Mouse (Mus musculus) midbrain, embryonic 14.5 days (tissue): ENCODE data around the gene Nphp4. TPM values are rescaled to one million over a fixed set of nuclear protein-coding genes. Genes with fewer than 3 reads are reported as not detected.

Experiments
- ATAC-seq: fragments of 200-750 bp; cut with Nextera tagmentation; 2 replicates; pipeline ENCODE4 v1.8.0; 2017; ENCODE audit warnings: moderate number of reproducible peaks, moderate library complexity; ENCODE audit not compliant: low FRiP score, low TSS enrichment
- DNase-seq: peaks from one replicate; pipeline ENCODE4 v3.0.0-alpha.2; 2015
- H3K27ac ChIP-seq: fragments of 300-500 bp; sonication (generic); replicated peaks from 2 replicates; pipeline ENCODE4 v1.5.1; 2014; ENCODE audit warnings: mild to moderate bottlenecking, low read depth, low read length, moderate library complexity
- H3K27me3 ChIP-seq: fragments of 300-500 bp; sonication (generic); 2 replicates; pipeline ENCODE4 v1.6.1; 2014; ENCODE audit warnings: low read length, control low read depth, mixed read lengths; ENCODE audit not compliant: control insufficient read depth, insufficient read depth
- H3K36me3 ChIP-seq: fragments of 300-500 bp; sonication (generic); 2 replicates; pipeline ENCODE4 v1.6.1; 2014; ENCODE audit warnings: low read length, control low read depth; ENCODE audit not compliant: control insufficient read depth, insufficient read depth
- H3K4me1 ChIP-seq: fragments of 300-500 bp; sonication (generic); 2 replicates; pipeline ENCODE4 v1.6.1; 2014; ENCODE audit warnings: mild to moderate bottlenecking, antibody characterized with exemption, low read length, control low read depth; ENCODE audit not compliant: control insufficient read depth, insufficient read depth
- H3K4me2 ChIP-seq: fragments of 300-500 bp; sonication (generic); 2 replicates; pipeline ENCODE4 v1.6.1; 2014; ENCODE audit warnings: mild to moderate bottlenecking, low read length, moderate library complexity
- H3K4me3 ChIP-seq: fragments of 300-500 bp; sonication (generic); replicated peaks from 2 replicates; pipeline ENCODE4 v1.5.1; 2014; ENCODE audit warnings: low read depth, low read length
- H3K9ac ChIP-seq: fragments of 300-500 bp; sonication (generic); replicated peaks from 2 replicates; pipeline ENCODE4 v1.6.1; 2014; ENCODE audit warnings: mild to moderate bottlenecking, low read length, moderate library complexity
- H3K9me3 ChIP-seq: fragments of 300-500 bp; sonication (generic); 2 replicates; pipeline ENCODE4 v1.6.1; 2016; ENCODE audit warnings: low read length, control low read depth, mixed read lengths; ENCODE audit not compliant: control insufficient read depth
- WGBS: fragments of 180-500 bp; shearing (Covaris S2); extraction: QIAGEN DNeasy Blood & Tissue Kit; methylation state at CpG from one replicate; pipeline ENCODE4 v1.1.7; 2014; 5-methylcytosine and 5-hydroxymethylcytosine counted together
- polyA plus RNA-seq: library from polyadenylated mRNA; unstranded; fragments of >200 nt; fragmentation: Nextera tagmentation; extraction: Ambion mirVana; gene quantifications from 2 replicates; pipeline ENCODE4 v1.2.1, GENCODE M21; 2014

The Nphp4 gene
- polyA plus RNA-seq, 1 experiment from 2014 or later, result 5.9 TPM

- DNase-seq (no peak), ATAC-seq (no peak)
- no peak overlapping the region for H3K4me3 ChIP-seq
- no peaks in the 10 kb centered on the region for H3K4me1 ChIP-seq
- 69% methylated on average over 6 of the region's 6 CpGs for WGBS
- H3K4me2 ChIP-seq, result no peak overlapping the region
- H3K27me3 ChIP-seq, result no peaks in the 10 kb centered on the region
- H3K9ac ChIP-seq, result no peak overlapping the region
- no peak overlapping the region for H3K27ac ChIP-seq
- no peaks in the 10 kb centered on the region for H3K36me3 ChIP-seq
- H3K9me3 ChIP-seq, result no peaks in the 10 kb centered on the region
Measured at GRCm38 (mm10) chr4:152583616-152584015, 107.1 kb downstream of the Nphp4 start.

GRCm38 (mm10) chr4:152585526-152585925, 109.0 kb downstream of the Nphp4 start:
- no peaks in the 10 kb centered on the region for H3K27me3 ChIP-seq
- DNase-seq, result no peak
- H3K4me1 ChIP-seq, result no peaks in the 10 kb centered on the region

GRCm38 (mm10) chr4:152586175-152586574, 109.7 kb downstream of the Nphp4 start:
- Histone ChIP-seq H3K4me2 (no peak overlapping the region), H3K27ac (no peak overlapping the region), H3K36me3 (no peaks in the 10 kb centered on the region), H3K27me3 (no peaks in the 10 kb centered on the region), H3K9me3 (no peaks in the 10 kb centered on the region), H3K4me3 (no peak overlapping the region), H3K4me1 (no peaks in the 10 kb centered on the region), H3K9ac (no peak overlapping the region)
- no peak for DNase-seq
- 48% methylated on average over 4 of the region's 4 CpGs for WGBS
- no peak for ATAC-seq

More at GRCm38 (mm10) chr4:152585526-152585925, 109.0 kb downstream of the Nphp4 start:
- ATAC-seq, result no peak
- no peak overlapping the region for H3K4me2 ChIP-seq
- no peak overlapping the region for H3K4me3 ChIP-seq
- WGBS, result 74% methylated on average over 15 of the region's 15 CpGs
- no peak overlapping the region for H3K9ac ChIP-seq
- no peaks in the 10 kb centered on the region for H3K36me3 ChIP-seq
- no peak overlapping the region for H3K27ac ChIP-seq
- no peaks in the 10 kb centered on the region for H3K9me3 ChIP-seq

GRCm38 (mm10) chr4:152604285-152604684, 127.8 kb downstream of the Nphp4 start:
- DNase-seq, result peak; percentile 63
- H3K4me2 ChIP-seq, result no peak overlapping the region
- H3K27ac ChIP-seq, result peak overlapping the region; percentile 14; the same call in 1 of the 2 replicates
- WGBS, result 43% methylated on average over 5 of the region's 5 CpGs
- H3K4me3 ChIP-seq, result no peak overlapping the region
- peaks cover 6% of the 10 kb centered on the region; the same call in 1 of the 2 replicates for H3K4me1 ChIP-seq
- no peak for ATAC-seq
- H3K27me3 ChIP-seq, result no peaks in the 10 kb centered on the region; the same call in 1 of the 2 replicates
- H3K36me3 ChIP-seq, result no peaks in the 10 kb centered on the region
- H3K9me3 ChIP-seq, result no peaks in the 10 kb centered on the region
- H3K9ac ChIP-seq, result no peak overlapping the region

GRCm38 (mm10) chr4:152609196-152609595, 132.7 kb downstream of the Nphp4 start:
- H3K36me3 ChIP-seq, result no peaks in the 10 kb centered on the region
- H3K9ac ChIP-seq, result no peak overlapping the region
- ATAC-seq (no peak), DNase-seq (no peak)
- WGBS, result 87% methylated on average over 2 of the region's 2 CpGs
- peaks cover 3% of the 10 kb centered on the region; the same call in 1 of the 2 replicates for H3K4me1 ChIP-seq
- no peak overlapping the region for H3K27ac ChIP-seq
- no peaks in the 10 kb centered on the region for H3K9me3 ChIP-seq
- H3K4me3 ChIP-seq, result no peak overlapping the region
- H3K4me2 ChIP-seq, result no peak overlapping the region
- no peaks in the 10 kb centered on the region; the same call in 1 of the 2 replicates for H3K27me3 ChIP-seq

- DNase-seq (no peak), ATAC-seq (no peak)
- Histone ChIP-seq H3K9me3 (no peaks in the 10 kb centered on the region), H3K27me3 (no peaks in the 10 kb centered on the region; the same call in 1 of the 2 replicates), H3K9ac (no peak overlapping the region), H3K36me3 (no peaks in the 10 kb centered on the region), H3K4me3 (no peak overlapping the region), H3K4me1 (no peaks in the 10 kb centered on the region), H3K4me2 (no peak overlapping the region), H3K27ac (no peak overlapping the region)
- 86% methylated on average over 9 of the region's 9 CpGs for WGBS
Measured at GRCm38 (mm10) chr4:152610026-152610425, 133.5 kb downstream of the Nphp4 start.

Other genes with a start within 250 kb of the Nphp4 start
- gene Gpr153, start 202.5 kb upstream of the Nphp4 start, polyA plus RNA-seq, result 14.0 and 15.2 TPM in 2 replicates
- 0.39 and 1.2 TPM in 2 replicates for gene Hes3, start 185.0 kb upstream of the Nphp4 start, polyA plus RNA-seq
- 14.9 and 23.7 TPM in 2 replicates for gene Icmt, start 179.5 kb upstream of the Nphp4 start, polyA plus RNA-seq
- 4.2 and 6.9 TPM in 2 replicates for gene Rnf207, start 157.7 kb upstream of the Nphp4 start, polyA plus RNA-seq
- gene Rpl22, start 151.0 kb upstream of the Nphp4 start, polyA plus RNA-seq, result 165 and 174 TPM in 2 replicates
- gene Chd5, start 138.1 kb upstream of the Nphp4 start, polyA plus RNA-seq, result 38.4 and 53.5 TPM in 2 replicates
- 23.6 and 26.9 TPM in 2 replicates for gene Kcnab2, start 1.2 kb downstream of the Nphp4 start, polyA plus RNA-seq